Mouse (Mus musculus) T-cell, adult 2 months (primary cell): ENCODE data around the gene Mboat7.

Experiments used
- DNase-seq: peaks from one replicate; pipeline ENCODE4 v3.0.0; 2022; ENCODE audit warnings: low spot score

Mboat7 gene

DNA sequence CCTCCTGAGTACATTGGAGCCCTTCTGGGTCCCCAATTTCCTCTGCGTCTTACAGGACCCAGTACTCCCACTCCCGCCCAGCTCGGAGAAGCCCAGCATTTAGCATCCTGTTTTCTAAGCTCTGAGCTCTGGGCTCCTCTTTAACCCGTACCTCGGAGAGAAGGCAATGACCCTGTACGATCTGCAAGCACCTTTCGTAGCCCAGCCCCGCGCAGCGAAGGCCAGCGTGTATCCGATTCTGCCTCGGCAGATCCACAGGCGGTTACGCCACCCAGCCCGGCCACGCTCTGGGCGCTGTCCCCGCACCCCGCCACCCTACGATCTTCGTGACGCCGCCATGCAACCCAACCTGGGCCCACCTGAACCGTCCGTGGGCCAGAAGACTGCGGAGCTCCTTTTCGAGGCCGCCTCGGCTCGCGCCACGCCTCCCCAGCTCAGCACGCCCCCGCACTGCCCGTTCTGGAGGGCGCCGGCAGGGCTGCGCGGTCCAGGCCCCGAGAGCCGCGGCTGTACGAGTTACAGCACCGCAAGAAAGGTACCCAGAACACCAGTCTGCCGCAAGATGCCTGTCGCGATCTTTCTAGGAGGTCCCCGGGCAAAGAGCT, 839 bp downstream of the Mboat7 start, which contains the start of gene Tsen34:
Tsen34 (plus strand) TSS at position 482 of the 605 bp plus-strand sequence.
- DNase-seq, result no peak

GRCm38 (mm10) chr7:3691919-3692318, 1.4 kb downstream of the Mboat7 start:
- DNase-seq, result no peak

DNA sequence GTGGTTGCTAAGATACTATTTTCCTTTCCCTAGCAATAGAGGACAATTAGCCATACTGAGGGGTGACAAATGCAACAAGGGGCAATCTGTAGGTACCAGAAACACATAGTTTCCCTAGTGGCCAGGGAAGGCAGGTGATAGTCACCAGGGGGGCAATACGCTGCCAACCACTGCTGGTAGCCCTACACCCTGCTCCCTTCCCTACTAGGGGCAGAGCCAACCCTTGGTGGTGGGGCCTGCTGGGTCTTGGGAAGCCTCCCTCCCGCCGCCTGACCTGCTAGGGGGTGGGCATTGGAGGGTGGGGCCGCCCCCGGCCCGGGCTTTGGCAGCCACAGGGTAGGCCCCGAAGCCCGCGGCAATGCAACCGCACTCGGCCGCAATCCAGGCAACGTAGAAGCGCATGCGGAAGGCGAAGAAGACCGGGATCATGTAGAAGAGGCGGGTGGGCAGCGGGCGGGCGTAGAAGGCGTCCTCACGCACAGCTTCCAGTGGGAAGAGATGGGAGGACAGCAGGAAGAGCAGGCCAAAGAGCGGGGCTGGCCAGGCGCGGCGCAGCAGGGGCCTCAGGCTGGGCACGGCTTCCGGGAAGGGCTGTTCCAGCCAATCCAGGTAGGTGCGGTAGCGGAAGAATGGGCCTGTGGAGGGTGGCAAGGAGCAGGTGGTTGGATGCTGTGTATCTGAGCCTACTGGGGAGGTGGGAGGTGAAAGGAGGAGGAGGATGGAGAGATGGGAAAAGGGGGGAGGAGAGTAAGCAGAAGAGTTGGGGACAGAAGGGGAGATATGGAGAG, 7.7 kb downstream of the Mboat7 start:
- no peak for DNase-seq

- DNase-seq, result no peak
Measured at GRCm38 (mm10) chr7:3684698-3685097, 8.6 kb downstream of the Mboat7 start.

GRCm38 (mm10) chr7:3683908-3684550, 9.3 kb downstream of the Mboat7 start:
- DNase-seq, result no peak

GRCm38 (mm10) chr7:3677342-3677741, 16.0 kb downstream of the Mboat7 start, which contains the start of gene Tmc4:
TSS of gene Tmc4 (minus strand) at chr7:3677553.
- DNase-seq, result no peak

DNA sequence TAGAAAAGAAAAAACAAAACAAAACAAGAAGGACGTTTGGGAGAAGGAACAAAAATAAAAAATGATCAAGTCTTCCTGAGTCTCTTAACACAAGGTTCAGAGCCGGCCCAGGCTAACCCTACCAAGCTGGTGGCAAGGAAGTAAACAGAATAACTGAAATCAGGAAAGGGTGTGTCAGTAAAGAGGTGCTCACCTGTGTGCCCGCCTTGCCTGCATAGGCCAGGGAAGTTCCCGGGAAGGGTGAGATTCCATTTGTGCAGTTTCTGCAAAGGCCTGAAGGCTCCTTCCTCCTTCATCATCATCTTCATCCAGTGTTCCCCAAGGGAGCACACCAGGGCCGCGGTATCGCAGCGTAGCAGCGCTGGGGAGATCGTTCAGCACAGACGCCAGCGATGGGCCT, 17.0 kb downstream of the Mboat7 start:
- DNase-seq, result no peak

- DNase-seq, result no peak
Measured at GRCm38 (mm10) chr7:3675228-3675548, 18.1 kb downstream of the Mboat7 start.

GRCm38 (mm10) chr7:3674507-3675227, 18.7 kb downstream of the Mboat7 start:
- DNase-seq, result peak; percentile 67

DNA sequence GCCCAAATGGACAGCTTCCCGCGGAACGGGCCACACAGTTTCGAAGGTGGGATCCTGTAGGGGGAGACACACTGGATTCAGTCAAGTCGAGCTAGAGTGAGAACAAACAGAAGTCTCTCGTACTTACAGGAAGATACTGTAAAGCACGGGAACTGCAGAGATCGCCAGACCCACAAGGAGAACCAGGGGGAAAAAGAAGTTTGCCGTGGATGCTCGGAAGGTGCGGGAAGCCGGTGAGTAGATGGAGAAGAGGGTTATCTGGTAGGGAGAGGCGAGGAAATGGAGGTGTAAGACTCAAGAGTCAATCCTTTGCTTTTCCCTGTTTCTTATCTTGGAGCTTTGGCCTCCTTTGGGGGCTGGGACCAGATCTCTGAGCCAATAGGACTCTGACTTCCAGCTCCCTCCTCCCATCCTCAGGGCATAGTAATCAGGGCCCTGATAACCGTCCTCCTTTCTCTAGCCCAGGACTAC, 26.4 kb downstream of the Mboat7 start:
- no peak for DNase-seq

DNA sequence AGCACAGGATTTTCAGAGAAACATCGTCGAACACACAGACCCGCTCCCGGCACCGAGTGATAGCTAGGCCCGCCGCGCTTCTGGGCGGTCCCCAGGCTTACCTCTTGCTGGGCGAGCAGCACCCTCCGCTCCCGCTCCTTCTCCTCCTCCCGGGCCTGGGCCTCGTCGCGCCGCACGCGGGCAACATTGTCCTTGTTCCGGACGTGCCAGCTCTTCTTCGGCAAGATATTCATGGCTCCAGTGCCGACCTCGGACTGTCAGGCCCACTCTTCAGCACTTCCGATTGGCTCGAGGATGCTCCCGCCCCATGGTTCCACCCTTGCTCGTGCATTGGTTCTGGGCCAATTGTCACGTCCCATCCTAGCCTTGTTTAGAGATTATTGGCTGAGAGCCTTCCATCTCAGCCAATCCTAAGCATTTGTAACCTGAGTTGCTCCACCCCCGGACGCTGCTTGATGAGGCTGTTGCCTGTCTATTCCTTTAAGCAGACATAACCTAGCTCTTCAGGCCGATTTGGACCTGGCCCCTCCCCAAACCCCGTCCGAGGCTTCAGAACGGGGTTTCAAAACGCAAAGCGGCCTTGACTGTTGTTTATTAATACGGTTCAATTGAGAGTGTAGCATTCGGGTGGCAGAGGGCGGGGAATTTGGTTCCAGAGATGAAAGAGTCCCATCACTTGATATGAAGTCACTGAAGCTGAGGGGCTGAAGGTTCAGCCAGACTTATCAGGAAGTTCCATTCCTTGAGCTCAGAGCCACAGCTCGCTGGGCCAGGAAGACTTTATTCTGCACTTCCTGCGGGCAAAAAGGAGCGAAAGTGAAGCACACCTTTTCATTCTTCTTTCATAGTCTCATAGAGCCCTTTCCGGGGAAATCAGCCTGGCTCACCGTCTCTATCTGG, 27.9 kb downstream of the Mboat7 start, which contains the start of gene Leng1:
Leng1 (minus strand) TSS at position 626 of the 900 bp plus-strand sequence.
- peak; percentile 95 for DNase-seq

DNA sequence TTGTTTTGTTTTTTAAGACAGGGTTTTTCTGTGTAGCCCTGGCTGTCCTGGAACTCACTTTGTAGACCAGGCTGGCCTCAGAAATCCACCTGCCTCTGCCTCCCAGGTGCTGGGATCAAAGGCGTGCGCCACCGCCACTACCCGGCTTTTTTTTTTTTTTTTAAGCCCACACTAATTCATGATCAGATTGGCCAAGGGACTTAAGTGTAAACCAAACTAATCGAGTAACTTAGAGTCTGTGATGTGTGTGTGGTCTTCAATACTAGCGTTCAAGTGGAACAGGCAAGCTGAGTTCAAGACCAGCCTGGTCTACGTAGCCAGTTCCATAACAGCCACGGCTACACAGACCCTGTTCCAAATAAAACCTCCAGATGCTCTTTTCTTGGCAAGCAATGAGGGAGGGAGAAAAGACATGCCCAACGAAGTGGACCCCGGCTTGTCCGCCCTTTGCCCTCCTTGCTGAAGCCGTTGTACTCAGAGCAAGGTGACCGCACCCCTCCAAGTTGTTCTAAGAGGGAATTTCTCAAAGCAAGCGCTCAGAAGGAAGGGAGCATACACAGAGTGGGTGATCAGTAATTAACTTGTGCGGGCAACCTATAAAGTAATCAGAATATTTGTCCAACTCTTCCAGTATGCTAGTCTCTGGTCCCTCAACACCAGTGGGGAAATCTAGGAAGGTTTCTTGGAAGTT, 28.7 kb downstream of the Mboat7 start:
- DNase-seq, result no peak

DNA sequence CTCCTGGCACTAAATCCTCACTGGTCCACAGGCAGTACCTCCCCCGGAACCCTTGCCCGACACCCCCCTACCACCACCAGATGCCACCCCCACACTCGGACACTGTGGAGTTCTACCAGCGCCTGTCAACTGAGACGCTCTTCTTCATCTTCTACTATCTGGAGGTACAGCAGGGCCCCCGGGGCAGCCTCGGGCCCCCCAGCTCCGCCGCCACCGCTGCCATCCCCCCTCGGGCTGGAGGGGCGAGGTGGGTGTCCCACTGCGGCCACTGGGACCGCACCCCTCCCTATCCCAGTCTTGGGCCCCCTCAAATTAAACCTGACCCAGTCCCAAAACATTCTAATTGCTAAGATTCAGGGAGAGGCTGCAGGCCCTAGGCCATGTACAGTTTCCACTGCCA, 34.7 kb downstream of the Mboat7 start:
- DNase-seq, result no peak

DNA sequence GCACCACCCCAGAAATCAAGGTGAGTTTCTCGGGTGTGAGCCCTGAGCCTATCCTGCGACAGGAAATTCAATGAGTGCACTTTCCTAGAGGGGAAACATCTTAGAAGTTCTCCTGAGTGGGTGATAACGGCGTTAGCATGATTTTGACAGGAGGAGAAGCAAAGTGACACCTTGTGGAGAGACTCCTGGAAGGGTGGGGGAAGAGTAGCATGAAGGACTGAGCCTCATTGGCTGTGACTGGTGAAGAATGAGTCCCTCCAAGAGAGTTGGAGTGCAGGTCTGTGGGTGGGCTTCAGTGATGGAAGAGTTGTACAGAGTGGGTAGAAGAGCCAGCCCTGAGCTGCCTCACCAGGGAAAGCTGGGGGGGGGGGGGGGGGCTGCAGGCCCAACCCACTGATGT, 36.4 kb downstream of the Mboat7 start:
- no peak for DNase-seq

GRCm38 (mm10) chr7:3646641-3647040, 46.7 kb downstream of the Mboat7 start:
- no peak for DNase-seq

DNA sequence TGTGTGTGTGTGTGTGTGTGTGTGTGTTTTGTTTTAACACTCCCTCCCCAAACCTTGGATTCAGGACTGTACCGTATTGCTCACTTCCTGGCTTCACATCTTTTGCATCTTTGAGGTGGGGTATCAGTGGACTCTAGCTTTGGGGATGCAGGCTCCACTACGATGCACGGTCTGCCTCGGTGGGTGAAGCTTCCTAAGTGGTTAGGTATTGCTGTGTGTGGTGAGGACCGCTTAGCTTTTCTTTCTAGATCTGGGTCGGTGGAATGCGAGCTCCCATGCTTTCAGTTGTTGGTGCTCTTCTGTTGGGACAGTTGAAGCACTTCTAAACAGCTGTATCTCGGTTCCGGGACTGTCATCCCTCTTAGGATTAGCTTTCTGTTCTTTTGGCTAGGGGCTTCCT, 47.1 kb downstream of the Mboat7 start:
- no peak for DNase-seq

DNA sequence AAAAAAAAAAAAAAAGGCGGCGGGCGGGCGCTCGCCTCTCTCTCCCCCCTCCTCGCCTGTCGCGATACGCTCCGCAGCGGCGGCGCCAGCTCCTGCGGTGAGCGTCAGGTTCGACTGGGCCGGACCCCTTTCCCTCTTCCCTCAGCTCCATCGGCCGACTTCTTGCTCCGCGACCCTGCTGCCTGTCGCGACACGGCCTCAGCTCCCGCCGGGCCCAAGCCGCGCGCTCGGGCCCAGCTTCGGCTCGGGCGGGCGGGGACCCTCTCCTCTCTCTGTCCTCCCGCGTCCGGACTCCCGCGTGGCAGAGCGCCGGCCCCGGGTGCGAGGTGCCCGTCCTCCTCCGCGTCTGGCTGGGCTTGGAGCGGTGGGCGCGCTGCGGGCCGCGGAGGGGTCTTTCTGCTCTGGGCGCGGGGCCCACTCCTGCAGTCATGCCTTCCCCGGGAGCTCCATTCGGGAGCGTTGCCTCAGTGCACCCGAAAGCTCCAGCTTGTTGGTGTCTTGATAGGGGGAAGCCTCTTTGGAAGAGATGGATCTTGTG, 47.8 kb downstream of the Mboat7 start:
- DNase-seq, result no peak

DNA sequence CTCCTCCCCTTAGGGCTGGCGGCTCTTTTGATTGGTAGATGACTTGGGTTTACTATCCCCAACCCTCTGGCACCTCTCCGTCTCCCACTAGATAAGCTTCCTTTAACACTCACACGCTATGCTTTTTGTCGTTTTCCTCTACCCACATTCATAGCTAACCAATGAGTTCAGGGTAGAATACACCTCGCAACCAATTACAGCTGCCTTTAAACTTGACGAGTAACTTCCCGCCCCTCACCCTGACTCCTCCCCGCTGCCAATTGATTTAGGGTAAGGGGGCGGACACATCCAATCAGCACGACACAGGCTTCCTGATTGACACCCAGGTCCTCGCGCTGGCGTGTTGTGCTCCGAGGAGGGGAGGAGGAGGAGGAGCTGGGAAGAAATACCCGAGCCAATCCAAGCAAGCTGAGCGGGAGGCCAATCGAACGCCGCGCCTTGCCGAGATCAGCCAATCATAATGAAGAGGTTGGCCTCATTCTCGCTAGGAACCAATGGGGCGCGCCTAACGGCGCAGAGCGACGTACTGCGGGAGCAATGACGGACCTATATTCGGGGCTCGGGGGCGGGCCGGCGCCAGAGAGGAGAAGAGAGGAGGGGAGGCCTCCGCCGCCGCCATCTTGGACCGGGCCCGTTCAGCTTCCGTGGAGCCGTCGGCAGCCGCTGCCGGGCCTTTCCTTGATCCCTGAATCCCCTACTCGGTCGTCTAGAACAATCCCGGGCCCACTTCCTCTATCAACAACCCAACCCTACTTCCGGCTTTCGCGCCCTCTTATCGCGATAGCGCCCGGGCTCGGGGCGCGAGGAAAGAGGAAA, 48.4 kb downstream of the Mboat7 start, which contains the start of gene Cnot3:
Cnot3 (plus strand) TSS at position 597 of the 816 bp plus-strand sequence.
- DNase-seq, result peak; percentile 100

DNA sequence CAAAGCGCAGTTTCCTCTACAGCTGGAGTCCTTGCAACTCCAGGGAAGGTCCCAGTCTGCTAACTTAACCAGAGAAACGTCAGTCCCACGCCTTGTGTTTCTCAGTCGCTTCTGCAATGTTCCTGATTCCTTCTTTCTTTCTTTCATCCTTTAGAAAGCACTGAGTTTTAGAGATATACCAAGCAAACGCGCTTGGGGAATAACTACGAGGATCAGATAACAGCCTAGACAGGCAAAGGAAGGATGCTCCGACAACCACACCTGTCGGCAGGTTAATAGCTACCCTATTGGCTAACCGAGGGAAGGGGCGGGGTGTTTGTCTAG, 49.0 kb downstream of the Mboat7 start:
- DNase-seq, result no peak

DNA sequence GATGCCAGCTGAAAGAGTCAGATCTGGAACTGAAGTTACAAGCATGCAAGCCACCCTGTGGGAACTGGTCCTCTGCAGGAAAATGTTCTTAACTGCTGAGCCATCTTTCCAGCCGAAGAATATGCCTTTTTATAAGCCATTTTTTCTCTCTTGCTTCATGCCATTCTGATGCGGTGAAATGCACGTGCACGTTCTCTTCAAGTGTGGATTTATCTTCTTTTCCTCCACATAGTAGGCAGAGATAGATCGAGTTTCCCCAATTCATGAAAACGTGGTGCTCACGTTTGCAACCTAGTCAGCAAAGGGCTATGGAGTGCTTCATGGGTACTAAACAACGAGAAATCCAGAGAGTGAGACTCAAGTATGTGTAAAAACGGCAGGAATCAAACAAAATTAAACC, 49.5 kb downstream of the Mboat7 start:
- no peak for DNase-seq
